Mouse (Mus musculus) cerebral cortex, adult 2 months (tissue): ENCODE results near the gene Olfr171.

Source experiments
- WGBS: fragments of 180-500 bp; shearing (Covaris S2); methylation state at CpG from one replicate; pipeline ENCODE4 v1.1.7; 2018; 5-methylcytosine and 5-hydroxymethylcytosine counted together

The Olfr171 gene

DNA sequence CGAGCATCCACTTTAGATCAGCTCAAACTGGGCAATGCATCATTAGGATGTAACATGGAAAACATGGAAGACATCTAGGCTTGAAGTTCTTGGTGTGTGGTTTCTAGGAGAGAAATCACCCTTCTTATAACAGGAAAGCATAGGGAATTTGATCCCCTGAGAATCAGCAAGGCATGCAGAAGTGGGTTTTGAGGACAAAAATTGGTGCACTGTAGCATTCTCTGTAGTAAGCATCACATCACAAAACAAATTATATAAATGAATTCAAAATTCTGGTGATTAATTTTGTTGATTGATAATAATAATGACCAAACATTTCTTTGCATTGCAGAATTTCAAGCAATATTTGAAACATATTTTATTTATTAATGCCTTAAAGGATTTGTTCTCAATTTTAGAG, at the start of gene Olfr171:
TSS of gene Olfr171 (minus strand) at position 101 of the 400 bp plus-strand sequence.
- WGBS: 67% methylated on average over 1 of the region's 1 CpGs

DNA sequence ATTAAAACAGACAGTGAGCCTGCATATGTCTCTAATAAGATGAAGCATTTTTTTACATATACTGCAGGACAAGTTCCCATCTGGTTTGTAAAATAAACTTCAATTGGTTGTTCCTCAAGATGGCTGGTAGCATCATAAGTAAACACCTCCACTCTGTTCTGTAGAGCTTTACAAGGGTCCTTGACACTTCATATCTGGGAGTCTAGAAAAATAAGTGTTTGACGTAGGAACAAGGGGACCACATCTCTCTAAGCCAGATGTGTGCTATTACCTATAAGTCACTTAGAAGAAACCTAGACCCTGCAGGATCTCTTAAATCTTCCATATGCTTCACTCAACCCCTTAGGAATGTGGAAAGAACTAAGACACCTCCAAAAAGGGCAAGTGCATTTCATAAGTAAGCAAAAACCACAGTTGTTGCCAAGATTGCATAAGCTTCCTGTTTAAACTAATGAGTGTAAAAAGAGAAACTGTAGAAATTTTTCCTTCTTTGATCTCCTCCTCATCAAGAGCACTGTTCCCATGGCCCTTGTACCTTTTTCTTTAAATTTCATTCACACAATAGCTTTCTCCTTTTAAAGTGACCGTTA, 41.1 kb upstream of the Olfr171 start:
- 88% methylated on average over 2 of the region's 2 CpGs for WGBS

DNA sequence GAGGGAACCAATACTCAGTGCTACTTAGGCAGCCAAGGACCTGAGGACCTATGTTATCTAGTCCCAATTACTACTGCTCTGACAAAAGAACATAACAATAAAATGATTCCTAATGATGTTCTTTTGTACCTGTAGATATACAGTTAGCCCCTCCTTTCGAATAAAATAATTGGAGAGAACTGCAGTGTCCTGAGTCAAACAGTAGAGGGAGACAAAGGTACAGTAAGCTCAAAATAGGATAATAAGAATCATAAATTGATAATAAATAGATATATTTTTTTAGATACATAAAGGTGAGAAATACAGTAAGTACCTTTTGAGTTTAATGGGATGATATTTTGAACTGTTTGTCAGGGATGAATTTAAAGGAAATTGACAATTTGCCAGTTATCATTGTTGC, 36.6 kb upstream of the Olfr171 start:
- 58% methylated on average over 1 of the region's 1 CpGs for WGBS

DNA sequence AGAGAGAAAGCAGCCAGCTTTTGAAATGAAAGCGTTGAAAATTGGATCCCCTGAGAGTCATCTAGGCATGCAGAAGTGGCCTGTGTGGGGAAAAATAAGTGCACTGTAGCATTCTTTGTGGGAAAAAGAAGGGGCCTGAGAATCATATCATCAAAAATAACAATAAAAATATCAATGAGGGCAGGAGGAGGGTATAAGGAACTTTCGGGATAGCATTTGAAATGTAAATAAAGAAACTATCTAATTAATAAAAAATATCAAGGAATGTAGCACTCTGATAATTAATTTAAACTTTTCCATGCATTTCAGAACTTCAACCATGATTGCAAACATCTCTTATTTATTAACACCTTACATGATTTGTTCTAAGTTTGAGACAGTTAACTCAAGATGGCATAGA, 17.9 kb downstream of the Olfr171 start, which contains the start of gene Olfr170:
TSS of gene Olfr170 (minus strand) at position 101 of the 400 bp plus-strand sequence.
- 98% methylated on average over 2 of the region's 2 CpGs for WGBS

DNA sequence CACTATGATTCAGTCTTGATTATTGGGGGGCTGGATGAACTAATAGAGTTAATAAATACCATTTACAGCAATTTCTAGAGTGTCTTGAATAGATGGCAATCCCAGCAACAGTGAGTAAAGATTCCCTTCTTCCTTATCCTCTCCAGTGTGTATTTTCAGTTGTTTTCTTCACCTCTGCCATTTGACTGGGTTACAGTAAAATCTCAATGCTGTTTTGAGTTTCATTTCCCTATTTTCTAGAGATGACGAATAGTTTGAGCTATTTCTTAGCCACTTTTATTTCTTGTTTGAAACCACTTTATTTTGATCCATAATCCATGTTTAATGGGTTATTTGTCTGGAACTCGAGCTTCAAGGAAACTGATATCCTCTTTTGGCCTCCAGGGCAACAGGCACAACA, 26.6 kb downstream of the Olfr171 start:
- 56% methylated on average over 2 of the region's 2 CpGs for WGBS
